Mouse (Mus musculus): Measurements from ENCODE around the gene Ap2a1. TPM values are rescaled to one million over a fixed set of nuclear protein-coding genes. Genes with fewer than 3 reads are reported as not detected.

The Ap2a1 gene
- polyA plus RNA-seq, 1 experiment from 2014 or later: 85.8 TPM

GRCm38 (mm10) chr7:44857042-44857552 lies 72.2 kb downstream of the Ap2a1 start, which contains the start of gene Pnkp:
TSS of gene Pnkp (plus strand) at chr7:44857139.
- Histone ChIP-seq H3K27me3 (no peaks in the 10 kb centered on the region), H3K4me3 (replicated peaks) (peak within 1 kb of the TSS; percentile 73), H3K36me3 (replicated peaks) (peaks cover 17% of the 10 kb centered on the region), H3K4me2 (peak within 1 kb of the TSS; percentile 93), H3K4me1 (peaks cover 60% of the 10 kb centered on the region), H3K27ac (peak within 1 kb of the TSS; percentile 93), H3K9ac (peak within 1 kb of the TSS; percentile 84), H3K9me3 (no peaks in the 10 kb centered on the region)
- peak; percentile 36 for ATAC-seq (ENCODE audit: low FRiP score)
- WGBS: under 1% methylated on average over 32 of the region's 32 CpGs

GRCm38 (mm10) chr7:44856265-44856916 lies 72.9 kb downstream of the Ap2a1 start:
- peak overlapping the region; percentile 73 for H3K4me3 ChIP-seq (replicated peaks)
- peak overlapping the region; percentile 93 for H3K27ac ChIP-seq
- H3K4me2 ChIP-seq: peak overlapping the region; percentile 93
- peaks cover 60% of the 10 kb centered on the region for H3K4me1 ChIP-seq
- no peak for ATAC-seq (ENCODE audit: low FRiP score)
- 71% methylated on average over 9 of the region's 9 CpGs for WGBS
- H3K9ac ChIP-seq: 0 out of 2 replicates have a peak overlapping the region, but pooled peaks have one; percentile 84
- no peaks in the 10 kb centered on the region for H3K9me3 ChIP-seq
- H3K36me3 ChIP-seq (replicated peaks): peaks cover 15% of the 10 kb centered on the region
- H3K27me3 ChIP-seq: no peaks in the 10 kb centered on the region

GRCm38 (mm10) chr7:44855036-44855435 lies 74.3 kb downstream of the Ap2a1 start:
- no peaks in the 10 kb centered on the region for H3K9me3 ChIP-seq
- H3K9ac ChIP-seq: peak overlapping the region; percentile 71
- peak overlapping the region; percentile 85 for H3K4me2 ChIP-seq
- no peaks in the 10 kb centered on the region for H3K27me3 ChIP-seq
- H3K27ac ChIP-seq: peak overlapping the region; percentile 92
- peaks cover 63% of the 10 kb centered on the region for H3K4me1 ChIP-seq
- H3K36me3 ChIP-seq (replicated peaks): peaks cover 13% of the 10 kb centered on the region
- 36% methylated on average over 10 of the region's 10 CpGs for WGBS
- H3K4me3 ChIP-seq (replicated peaks): peak overlapping the region; percentile 49
- no peak for ATAC-seq (ENCODE audit: low FRiP score)

DNA sequence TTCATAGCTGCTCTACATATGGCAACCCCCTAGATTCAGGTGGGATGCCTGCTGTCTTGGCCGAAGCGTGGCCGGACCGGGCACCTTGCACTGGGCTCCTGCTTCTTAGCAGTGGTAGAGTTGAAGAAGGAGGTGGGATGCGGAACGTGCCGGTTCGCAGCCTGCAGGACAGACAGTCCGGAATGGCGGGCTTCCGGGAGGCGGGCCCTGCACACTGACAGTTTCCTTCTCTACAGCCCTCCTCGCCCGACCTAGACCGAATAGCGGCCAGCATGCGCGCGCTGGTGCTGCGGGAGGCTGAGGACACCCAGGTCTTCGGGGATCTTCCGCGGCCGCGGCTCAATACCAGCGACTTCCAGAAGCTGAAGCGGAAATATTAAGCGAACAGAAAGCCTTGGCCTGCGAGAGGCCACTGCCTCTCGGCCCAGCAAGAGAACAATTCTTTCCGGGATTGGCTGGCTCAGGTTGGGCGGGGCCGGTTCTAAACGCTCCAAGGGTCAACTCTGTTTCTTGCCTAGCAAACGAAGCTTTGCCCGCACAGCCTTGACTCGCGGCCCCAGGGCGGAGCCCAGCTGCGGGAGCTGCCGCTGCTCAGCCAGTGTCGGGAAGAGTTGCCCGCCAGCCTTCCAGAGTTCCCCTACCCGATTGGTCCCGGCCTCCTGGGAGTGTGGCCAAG lies 74.8 kb downstream of the Ap2a1 start:
- peak; percentile 22 for ATAC-seq (ENCODE audit: low FRiP score)
- peak overlapping the region; percentile 49 for H3K4me3 ChIP-seq (replicated peaks)
- H3K27me3 ChIP-seq: no peaks in the 10 kb centered on the region
- peak overlapping the region; percentile 71 for H3K9ac ChIP-seq
- 2% methylated on average over 45 of the region's 45 CpGs for WGBS
- H3K9me3 ChIP-seq: no peaks in the 10 kb centered on the region
- H3K36me3 ChIP-seq (replicated peaks): peaks cover 13% of the 10 kb centered on the region
- peak overlapping the region; percentile 85 for H3K4me2 ChIP-seq
- H3K4me1 ChIP-seq: peaks cover 59% of the 10 kb centered on the region
- H3K27ac ChIP-seq: peak overlapping the region; percentile 92

GRCm38 (mm10) chr7:44853596-44854355 lies 75.5 kb downstream of the Ap2a1 start:
- Histone ChIP-seq H3K9me3 (no peaks in the 10 kb centered on the region), H3K27ac (peak overlapping the region; percentile 92), H3K4me1 (peaks cover 59% of the 10 kb centered on the region), H3K9ac (peak overlapping the region; percentile 71), H3K27me3 (no peaks in the 10 kb centered on the region), H3K36me3 (replicated peaks) (peaks cover 13% of the 10 kb centered on the region), H3K4me3 (replicated peaks) (peak overlapping the region; percentile 49), H3K4me2 (peak overlapping the region; percentile 85)
- no peak for ATAC-seq (ENCODE audit: low FRiP score)
- WGBS: 38% methylated on average over 26 of the region's 26 CpGs

- Histone ChIP-seq H3K9ac (no peak overlapping the region), H3K36me3 (replicated peaks) (peaks cover 13% of the 10 kb centered on the region), H3K4me3 (replicated peaks) (peak overlapping the region; percentile 4; the same call in 1 of the 2 replicates), H3K27me3 (no peaks in the 10 kb centered on the region), H3K4me1 (peaks cover 54% of the 10 kb centered on the region), H3K4me2 (no peak overlapping the region; the same call in 1 of the 2 replicates), H3K9me3 (no peaks in the 10 kb centered on the region), H3K27ac (no peak overlapping the region)
- no peak for ATAC-seq (ENCODE audit: low FRiP score)
- WGBS: 93% methylated on average over 2 of the region's 2 CpGs
Measured at GRCm38 (mm10) chr7:44853065-44853464, 76.2 kb downstream of the Ap2a1 start.

GRCm38 (mm10) chr7:44852259-44853027 lies 76.9 kb downstream of the Ap2a1 start:
- no peak overlapping the region for H3K9ac ChIP-seq

DNA sequence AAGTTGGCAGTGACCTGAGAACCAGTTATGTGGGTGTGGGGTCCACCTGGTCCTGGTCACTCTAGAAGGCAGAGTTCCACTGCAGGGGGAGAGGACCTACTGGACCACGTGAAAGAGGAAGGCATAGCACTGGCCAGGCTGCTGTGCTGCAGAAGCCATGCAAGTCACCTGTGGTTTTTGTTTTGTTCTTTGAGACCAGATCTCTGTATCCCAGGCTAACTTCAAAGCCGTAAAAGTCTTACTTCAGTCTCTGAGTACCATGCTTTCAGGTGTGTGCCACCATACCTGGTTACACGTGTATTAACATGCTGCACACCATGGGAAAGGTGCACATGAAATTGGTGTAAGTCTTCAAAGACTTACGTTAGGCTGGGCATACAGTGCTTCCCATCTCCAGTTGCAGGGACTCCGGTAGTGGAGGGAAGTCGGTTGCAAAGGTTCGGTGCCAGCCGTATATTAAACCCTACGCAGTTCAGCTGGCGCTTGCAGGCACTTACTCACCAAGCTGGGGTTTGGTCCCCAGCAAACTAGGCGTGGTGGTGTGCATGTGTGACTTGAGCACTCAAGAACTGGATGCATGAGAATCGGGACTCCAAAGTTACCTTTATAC lies 77.6 kb downstream of the Ap2a1 start:
- Histone ChIP-seq H3K27ac (no peak overlapping the region), H3K4me3 (replicated peaks) (no peak overlapping the region), H3K9ac (no peak overlapping the region), H3K9me3 (no peaks in the 10 kb centered on the region), H3K4me1 (peaks cover 56% of the 10 kb centered on the region), H3K36me3 (replicated peaks) (peaks cover 14% of the 10 kb centered on the region), H3K4me2 (peak overlapping the region; percentile 89; the same call in 1 of the 2 replicates), H3K27me3 (no peaks in the 10 kb centered on the region)
- no peak for ATAC-seq (ENCODE audit: low FRiP score)
- 94% methylated on average over 12 of the region's 12 CpGs for WGBS

More at GRCm38 (mm10) chr7:44852259-44853027, 76.9 kb downstream of the Ap2a1 start:
- Histone ChIP-seq H3K36me3 (replicated peaks) (peaks cover 13% of the 10 kb centered on the region), H3K4me3 (replicated peaks) (peak overlapping the region; percentile 4; the same call in 1 of the 2 replicates), H3K4me1 (peaks cover 55% of the 10 kb centered on the region), H3K27ac (no peak overlapping the region), H3K9me3 (no peaks in the 10 kb centered on the region), H3K4me2 (no peak overlapping the region), H3K27me3 (no peaks in the 10 kb centered on the region)
- WGBS: 91% methylated on average over 36 of the region's 36 CpGs
- no peak for ATAC-seq (ENCODE audit: low FRiP score)

GRCm38 (mm10) chr7:44850789-44851624 lies 78.3 kb downstream of the Ap2a1 start:
- Histone ChIP-seq H3K9ac (peak overlapping the region; percentile 84), H3K4me3 (replicated peaks) (peak overlapping the region; percentile 80), H3K27me3 (no peaks in the 10 kb centered on the region), H3K27ac (peak overlapping the region; percentile 97), H3K36me3 (replicated peaks) (peaks cover 20% of the 10 kb centered on the region), H3K4me1 (peaks cover 50% of the 10 kb centered on the region), H3K4me2 (peak overlapping the region; percentile 89), H3K9me3 (no peaks in the 10 kb centered on the region)
- WGBS: 86% methylated on average over 8 of the region's 8 CpGs
- no peak for ATAC-seq (ENCODE audit: low FRiP score)
